Mouse (Mus musculus): ENCODE measurements around the gene Brdt. TPM values are rescaled to one million over a fixed set of nuclear protein-coding genes. Genes with fewer than 3 reads are reported as not detected.

The Brdt gene
- polyA plus RNA-seq, 1 experiment from 2014 or later: 1.5 TPM

DNA sequence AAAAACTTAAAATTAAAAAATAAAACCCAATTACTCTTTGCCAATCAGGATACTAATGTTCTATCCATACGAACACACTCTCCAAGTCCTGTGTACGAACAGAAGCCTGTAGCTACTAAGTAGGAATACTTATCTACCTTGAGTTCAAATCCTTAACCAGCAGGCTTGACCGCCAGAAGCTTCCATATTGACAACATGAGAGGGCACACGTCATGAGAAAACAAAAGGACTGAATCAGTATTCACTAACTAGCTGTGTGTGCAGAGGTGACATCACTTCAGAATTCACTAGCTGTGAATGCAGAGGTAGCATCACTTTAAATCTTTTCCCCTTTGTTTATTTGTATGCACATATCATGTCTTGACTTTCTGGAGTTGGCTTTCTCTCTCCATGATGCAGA is 36.9 kb upstream of the Brdt start:
- no peak for ATAC-seq (ENCODE audit: low FRiP score, low TSS enrichment)
- Histone ChIP-seq H3K9ac (replicated peaks; ENCODE audit: low read length) (no peak overlapping the region), H3K4me1 (ENCODE audit: insufficient read depth, low read length) (peaks cover 9% of the 10 kb centered on the region; the same call in 1 of the 2 replicates), H3K27ac (ENCODE audit: low read length) (no peak overlapping the region), H3K4me3 (ENCODE audit: low read length) (no peak overlapping the region), H3K27me3 (ENCODE audit: insufficient read depth, low read length) (no peaks in the 10 kb centered on the region; the same call in 1 of the 2 replicates), H3K9me3 (ENCODE audit: low read length) (no peaks in the 10 kb centered on the region), H3K4me2 (replicated peaks; ENCODE audit: low read depth, low read length) (no peak overlapping the region), H3K36me3 (ENCODE audit: insufficient read depth, low read length) (no peaks in the 10 kb centered on the region)
- WGBS: 90% methylated on average over 4 of the region's 4 CpGs

- 56% methylated on average over 8 of the region's 8 CpGs for WGBS
- Histone ChIP-seq H3K27me3 (ENCODE audit: insufficient read depth, low read length) (no peaks in the 10 kb centered on the region; the same call in 1 of the 2 replicates), H3K4me2 (replicated peaks; ENCODE audit: low read depth, low read length) (no peak overlapping the region), H3K27ac (ENCODE audit: low read length) (no peak overlapping the region), H3K4me3 (ENCODE audit: low read length) (no peak overlapping the region), H3K36me3 (ENCODE audit: insufficient read depth, low read length) (no peaks in the 10 kb centered on the region), H3K4me1 (ENCODE audit: insufficient read depth, low read length) (peaks cover 9% of the 10 kb centered on the region; the same call in 1 of the 2 replicates), H3K9me3 (ENCODE audit: low read length) (no peaks in the 10 kb centered on the region), H3K9ac (replicated peaks; ENCODE audit: low read length) (no peak overlapping the region)
- no peak for ATAC-seq (ENCODE audit: low FRiP score, low TSS enrichment)
Measured at GRCm38 (mm10) chr5:107295061-107295816, 35.7 kb upstream of the Brdt start.

GRCm38 (mm10) chr5:107295817-107296511 is 35.0 kb upstream of the Brdt start:
- H3K27ac ChIP-seq (ENCODE audit: low read length): no peak overlapping the region
- H3K27me3 ChIP-seq (ENCODE audit: insufficient read depth, low read length): no peaks in the 10 kb centered on the region; the same call in 1 of the 2 replicates
- H3K4me3 ChIP-seq (ENCODE audit: low read length): no peak overlapping the region
- H3K9ac ChIP-seq (replicated peaks; ENCODE audit: low read length): no peak overlapping the region
- H3K9me3 ChIP-seq (ENCODE audit: low read length): no peaks in the 10 kb centered on the region
- H3K36me3 ChIP-seq (ENCODE audit: insufficient read depth, low read length): no peaks in the 10 kb centered on the region
- WGBS: 74% methylated on average over 16 of the region's 16 CpGs
- ATAC-seq (ENCODE audit: low FRiP score, low TSS enrichment): no peak
- H3K4me1 ChIP-seq (ENCODE audit: insufficient read depth, low read length): peaks cover 9% of the 10 kb centered on the region; the same call in 1 of the 2 replicates
- H3K4me2 ChIP-seq (replicated peaks; ENCODE audit: low read depth, low read length): no peak overlapping the region

GRCm38 (mm10) chr5:107296512-107297322 is 34.2 kb upstream of the Brdt start:
- Histone ChIP-seq H3K4me1 (ENCODE audit: insufficient read depth, low read length) (peaks cover 9% of the 10 kb centered on the region; the same call in 1 of the 2 replicates), H3K27ac (ENCODE audit: low read length) (no peak overlapping the region), H3K27me3 (ENCODE audit: insufficient read depth, low read length) (no peaks in the 10 kb centered on the region; the same call in 1 of the 2 replicates), H3K4me3 (ENCODE audit: low read length) (no peak overlapping the region), H3K9ac (replicated peaks; ENCODE audit: low read length) (no peak overlapping the region), H3K4me2 (replicated peaks; ENCODE audit: low read depth, low read length) (no peak overlapping the region), H3K9me3 (ENCODE audit: low read length) (no peaks in the 10 kb centered on the region), H3K36me3 (ENCODE audit: insufficient read depth, low read length) (no peaks in the 10 kb centered on the region)
- no peak for ATAC-seq (ENCODE audit: low FRiP score, low TSS enrichment)
- 35% methylated on average over 9 of the region's 9 CpGs for WGBS

GRCm38 (mm10) chr5:107298854-107299253 is 32.1 kb upstream of the Brdt start:
- Histone ChIP-seq H3K27ac (ENCODE audit: low read length) (no peak overlapping the region), H3K9me3 (ENCODE audit: low read length) (no peaks in the 10 kb centered on the region), H3K4me1 (ENCODE audit: insufficient read depth, low read length) (peaks cover 17% of the 10 kb centered on the region), H3K4me2 (replicated peaks; ENCODE audit: low read depth, low read length) (no peak overlapping the region), H3K4me3 (ENCODE audit: low read length) (no peak overlapping the region), H3K9ac (replicated peaks; ENCODE audit: low read length) (no peak overlapping the region), H3K27me3 (ENCODE audit: insufficient read depth, low read length) (no peaks in the 10 kb centered on the region), H3K36me3 (ENCODE audit: insufficient read depth, low read length) (no peaks in the 10 kb centered on the region)
- no peak for ATAC-seq (ENCODE audit: low FRiP score, low TSS enrichment)
- WGBS: 78% methylated on average over 11 of the region's 11 CpGs

GRCm38 (mm10) chr5:107303350-107303861 is 27.6 kb upstream of the Brdt start:
- Histone ChIP-seq H3K4me1 (ENCODE audit: insufficient read depth, low read length) (peaks cover 8% of the 10 kb centered on the region), H3K4me3 (ENCODE audit: low read length) (no peak overlapping the region), H3K27ac (ENCODE audit: low read length) (no peak overlapping the region), H3K4me2 (replicated peaks; ENCODE audit: low read depth, low read length) (peak overlapping the region; percentile 10; the same call in 1 of the 2 replicates), H3K36me3 (ENCODE audit: insufficient read depth, low read length) (no peaks in the 10 kb centered on the region), H3K9ac (replicated peaks; ENCODE audit: low read length) (no peak overlapping the region), H3K9me3 (ENCODE audit: low read length) (no peaks in the 10 kb centered on the region), H3K27me3 (ENCODE audit: insufficient read depth, low read length) (no peaks in the 10 kb centered on the region)
- peak; percentile 84; the same call in 1 of the 2 replicates for ATAC-seq (ENCODE audit: low FRiP score, low TSS enrichment)
- WGBS: 31% methylated on average over 11 of the region's 11 CpGs

DNA sequence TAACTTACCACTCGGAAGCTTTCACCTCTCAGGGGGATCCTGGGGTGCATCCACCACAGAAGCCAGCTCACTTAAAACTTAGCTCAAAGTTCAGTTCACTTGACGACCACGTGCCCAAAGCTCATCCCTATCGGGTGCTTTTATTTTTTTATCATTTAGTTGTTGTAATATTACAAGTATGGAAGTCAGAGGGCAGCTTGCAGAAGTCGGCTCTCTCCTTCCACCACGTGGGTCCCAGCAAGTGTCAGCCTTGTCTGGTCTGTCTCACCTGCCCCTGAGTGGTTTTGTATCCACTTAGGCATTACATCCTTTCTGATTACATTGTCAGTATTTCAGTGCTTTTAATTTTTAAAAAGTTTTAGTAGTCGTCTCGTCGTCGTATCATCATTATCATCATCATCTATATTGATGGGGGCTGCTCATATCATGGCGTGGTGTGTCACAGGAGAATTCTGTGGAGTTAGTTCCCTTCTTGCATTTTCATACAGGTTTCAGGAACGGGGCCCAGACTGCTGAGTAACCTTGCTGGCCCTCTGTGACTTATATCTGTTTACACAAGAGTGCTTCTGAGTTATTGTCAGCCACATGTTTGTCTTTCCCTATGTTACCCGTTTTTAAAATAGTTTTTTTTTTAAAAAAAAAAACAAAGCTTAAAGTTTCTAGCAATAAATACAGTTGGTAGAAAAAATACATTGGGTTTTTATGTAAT is 26.7 kb upstream of the Brdt start:
- H3K9me3 ChIP-seq (ENCODE audit: low read length): no peaks in the 10 kb centered on the region
- H3K36me3 ChIP-seq (ENCODE audit: insufficient read depth, low read length): no peaks in the 10 kb centered on the region
- H3K4me2 ChIP-seq (replicated peaks; ENCODE audit: low read depth, low read length): no peak overlapping the region
- WGBS: 52% methylated on average over 13 of the region's 13 CpGs
- H3K27ac ChIP-seq (ENCODE audit: low read length): no peak overlapping the region
- H3K9ac ChIP-seq (replicated peaks; ENCODE audit: low read length): no peak overlapping the region
- no peaks in the 10 kb centered on the region for H3K27me3 ChIP-seq (ENCODE audit: insufficient read depth, low read length)
- H3K4me3 ChIP-seq (ENCODE audit: low read length): no peak overlapping the region
- ATAC-seq (ENCODE audit: low FRiP score, low TSS enrichment): no peak
- H3K4me1 ChIP-seq (ENCODE audit: insufficient read depth, low read length): peaks cover 8% of the 10 kb centered on the region

GRCm38 (mm10) chr5:107307432-107307831 is 23.5 kb upstream of the Brdt start:
- no peak overlapping the region for H3K27ac ChIP-seq (ENCODE audit: low read length)
- no peaks in the 10 kb centered on the region for H3K36me3 ChIP-seq (ENCODE audit: insufficient read depth, low read length)
- 74% methylated on average over 4 of the region's 4 CpGs for WGBS
- H3K4me2 ChIP-seq (replicated peaks; ENCODE audit: low read depth, low read length): no peak overlapping the region
- no peak overlapping the region for H3K9ac ChIP-seq (replicated peaks; ENCODE audit: low read length)
- no peaks in the 10 kb centered on the region for H3K27me3 ChIP-seq (ENCODE audit: insufficient read depth, low read length)
- no peak for ATAC-seq (ENCODE audit: low FRiP score, low TSS enrichment)
- no peak overlapping the region for H3K4me3 ChIP-seq (ENCODE audit: low read length)
- peaks cover 8% of the 10 kb centered on the region for H3K4me1 ChIP-seq (ENCODE audit: insufficient read depth, low read length)
- H3K9me3 ChIP-seq (ENCODE audit: low read length): no peaks in the 10 kb centered on the region

DNA sequence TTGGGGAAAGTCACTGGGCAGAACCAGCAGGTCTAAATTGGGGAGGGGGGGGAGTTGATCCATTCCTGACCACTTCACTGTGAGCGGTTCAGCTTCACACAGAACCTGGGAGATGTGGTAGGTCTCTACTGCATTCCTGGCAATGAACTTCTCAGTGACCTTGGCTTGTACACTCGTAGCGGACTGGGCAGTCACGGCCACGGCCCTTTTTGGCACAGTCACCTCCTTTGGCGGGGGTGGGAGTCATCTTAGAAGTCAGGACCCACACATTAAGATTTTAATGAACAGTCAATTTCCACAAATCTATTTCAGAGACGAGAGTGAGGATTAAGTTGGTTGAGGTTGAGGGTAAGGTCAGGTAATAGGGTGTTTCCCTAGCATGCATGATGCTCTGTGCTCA is 13.8 kb upstream of the Brdt start:
- no peak overlapping the region for H3K9ac ChIP-seq (replicated peaks; ENCODE audit: low read length)
- H3K4me2 ChIP-seq (replicated peaks; ENCODE audit: low read depth, low read length): no peak overlapping the region
- no peak for ATAC-seq (ENCODE audit: low FRiP score, low TSS enrichment)
- H3K4me1 ChIP-seq (ENCODE audit: insufficient read depth, low read length): no peaks in the 10 kb centered on the region
- no peaks in the 10 kb centered on the region for H3K36me3 ChIP-seq (ENCODE audit: insufficient read depth, low read length)
- 93% methylated on average over 7 of the region's 7 CpGs for WGBS
- no peak overlapping the region for H3K27ac ChIP-seq (ENCODE audit: low read length)
- no peak overlapping the region for H3K4me3 ChIP-seq (ENCODE audit: low read length)
- H3K9me3 ChIP-seq (ENCODE audit: low read length): peaks cover 3% of the 10 kb centered on the region
- no peaks in the 10 kb centered on the region for H3K27me3 ChIP-seq (ENCODE audit: insufficient read depth, low read length)

All from kidney, embryonic 16.5 days (tissue).